Mouse (Mus musculus): ENCODE data around the gene AU015836. TPM values are rescaled to one million over a fixed set of nuclear protein-coding genes. Genes with fewer than 3 reads are reported as not detected.

AU015836 gene
- polyA plus RNA-seq, 1 experiment from 2014 or later: not detected

Other genes starting within 250 kb of the AU015836 start
- gene Pdk3, start 136.5 kb upstream of the AU015836 start, polyA plus RNA-seq (2014; fragmentation: Nextera tagmentation; extraction: Ambion mirVana): 170 and 181 TPM in 2 replicates
- 19.4 and 20.5 TPM in 2 replicates for gene Zfx, start 155.0 kb downstream of the AU015836 start, polyA plus RNA-seq (2014; fragmentation: Nextera tagmentation; extraction: Ambion mirVana)
- 70.9 and 74.7 TPM in 2 replicates for gene Eif2s3x, start 244.2 kb downstream of the AU015836 start, polyA plus RNA-seq (2014; fragmentation: Nextera tagmentation; extraction: Ambion mirVana)